Mouse (Mus musculus): Measurements from ENCODE around the gene Nelfe.
A peak's percentile ranks its signal among the peaks of the same experiment; 100 is the strongest.
"Not testable (repeated sequence)": the region's sequence is repeated elsewhere in the genome, so short reads cannot be mapped to it uniquely, and the experiment has no call there.

Gene Nelfe

GRCm38 (mm10) chr17:34849722-34850516, at the start of gene Nelfe, which contains the start of gene Skiv2l:
Gene Nelfe, plus strand, starts transcription at chr17:34850391.
Gene Skiv2l, minus strand, starts transcription at chr17:34850210.
- DNase-seq (ENCODE audit: extremely low spot score): peak; percentile 98

GRCm38 (mm10) chr17:34800781-34801305, 49.3 kb upstream of the Nelfe start:
- DNase-seq (ENCODE audit: extremely low spot score): not testable (repeated sequence)

- not testable (repeated sequence) for DNase-seq (ENCODE audit: extremely low spot score)
Observed at GRCm38 (mm10) chr17:34802756-34803155, 47.4 kb upstream of the Nelfe start.

- DNase-seq (ENCODE audit: extremely low spot score): not testable (repeated sequence)
Observed at GRCm38 (mm10) chr17:34803367-34803766, 46.8 kb upstream of the Nelfe start.

GRCm38 (mm10) chr17:34804301-34804700, 45.9 kb upstream of the Nelfe start, which contains the start of gene Cyp21a1:
Gene Cyp21a1, minus strand, starts transcription at chr17:34804561.
- DNase-seq (ENCODE audit: extremely low spot score): not testable (repeated sequence)

GRCm38 (mm10) chr17:34804871-34805562, 45.2 kb upstream of the Nelfe start:
- no peak for DNase-seq (ENCODE audit: extremely low spot score)

- no peak for DNase-seq (ENCODE audit: extremely low spot score)
Observed at GRCm38 (mm10) chr17:34807176-34807575, 43.0 kb upstream of the Nelfe start.

GRCm38 (mm10) chr17:34808599-34809205, 41.5 kb upstream of the Nelfe start:
- no peak for DNase-seq (ENCODE audit: extremely low spot score)

- not testable (repeated sequence) for DNase-seq (ENCODE audit: extremely low spot score)
Observed at GRCm38 (mm10) chr17:34810411-34810810, 39.8 kb upstream of the Nelfe start.

- DNase-seq (ENCODE audit: extremely low spot score): not testable (repeated sequence)
Observed at GRCm38 (mm10) chr17:34810811-34811210, 39.4 kb upstream of the Nelfe start.

GRCm38 (mm10) chr17:34811275-34811674, 38.9 kb upstream of the Nelfe start:
- DNase-seq (ENCODE audit: extremely low spot score): no peak

- not testable (repeated sequence) for DNase-seq (ENCODE audit: extremely low spot score)
Observed at GRCm38 (mm10) chr17:34813747-34814146, 36.4 kb upstream of the Nelfe start.

- no peak for DNase-seq (ENCODE audit: extremely low spot score)
Observed at GRCm38 (mm10) chr17:34814818-34815370, 35.3 kb upstream of the Nelfe start.

- not testable (repeated sequence) for DNase-seq (ENCODE audit: extremely low spot score)
Observed at GRCm38 (mm10) chr17:34830776-34831175, 19.4 kb upstream of the Nelfe start.

GRCm38 (mm10) chr17:34836155-34836855, 13.9 kb upstream of the Nelfe start:
- no peak for DNase-seq (ENCODE audit: extremely low spot score)

- peak; percentile 98 for DNase-seq (ENCODE audit: extremely low spot score)
Observed at GRCm38 (mm10) chr17:34836856-34837221, 13.4 kb upstream of the Nelfe start, which contains the start of the genes Stk19 and Dxo. Gene Stk19, minus strand, starts transcription at chr17:34836945. Gene Dxo, plus strand, starts transcription at chr17:34837019.

- no peak for DNase-seq (ENCODE audit: extremely low spot score)
Observed at GRCm38 (mm10) chr17:34837464-34838324, 12.5 kb upstream of the Nelfe start.

GRCm38 (mm10) chr17:34838785-34839184, 11.4 kb upstream of the Nelfe start:
- no peak for DNase-seq (ENCODE audit: extremely low spot score)

GRCm38 (mm10) chr17:34840736-34841307, 9.4 kb upstream of the Nelfe start:
- no peak for DNase-seq (ENCODE audit: extremely low spot score)

- no peak for DNase-seq (ENCODE audit: extremely low spot score)
Observed at GRCm38 (mm10) chr17:34844884-34845283, 5.3 kb upstream of the Nelfe start.

Data from embryo, embryonic 9.5 days (tissue).